Comparison of ENCODE assay signal across 8 mouse cellular contexts in the genomic region with DNA sequence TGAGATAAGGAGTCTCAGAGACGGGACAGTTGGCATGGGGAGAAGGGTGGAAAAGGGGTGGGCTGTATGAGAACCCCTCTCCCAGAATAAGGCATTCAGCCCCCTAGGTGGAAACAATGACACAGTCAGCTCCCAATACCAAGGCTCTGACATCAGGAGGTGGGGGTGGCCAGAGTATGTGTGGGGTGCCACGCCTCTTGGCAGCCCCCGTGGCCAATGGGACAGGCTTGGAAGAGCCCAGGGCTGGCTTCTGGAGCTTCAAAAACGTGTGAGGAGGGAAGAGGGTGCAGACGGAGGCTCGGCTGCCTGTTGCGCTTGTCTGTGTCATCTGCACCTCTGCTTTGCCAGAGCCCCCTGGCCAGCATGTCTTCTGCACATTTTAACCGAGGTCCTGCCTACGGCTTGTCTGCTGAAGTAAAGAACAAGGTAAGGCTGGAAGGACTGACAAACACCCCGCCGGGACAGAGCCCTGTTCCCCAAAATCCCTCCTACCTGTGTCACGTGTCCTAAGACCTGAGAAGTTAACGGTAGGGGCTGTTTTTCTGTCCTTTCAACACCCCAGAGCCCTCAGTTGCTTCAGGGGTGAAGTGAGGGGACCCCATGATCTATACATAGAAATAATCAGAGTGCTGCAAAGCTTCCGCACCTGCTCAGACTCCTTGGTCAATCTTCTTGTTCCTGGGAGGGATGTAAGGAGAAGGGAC. TPM values are rescaled to one million over a fixed set of nuclear protein-coding genes. Genes with fewer than 3 reads are reported as not detected.
DNase-seq lines count a peak whose midpoint lies in the region; ATAC-seq and TF ChIP-seq lines count a peak whose summit lies in the region.

A gene (plus strand): TSS at position 224 of the 704 bp plus-strand sequence.

- WGBS in heart, postnatal 0 days = 4% methylated on average over 14 of the region's 14 CpGs
- 5% methylated on average over 14 of the region's 14 CpGs for WGBS in cerebellum, adult 2 months

- peak within 1 kb of the TSS; percentile 37 for H3K9ac ChIP-seq in heart, postnatal 0 days (replicated peaks; ENCODE audit: low read depth, low read length)

- H3K36me3 ChIP-seq in heart, postnatal 0 days (replicated peaks; ENCODE audit: control insufficient read depth, insufficient read depth, low read length) = no peaks in the 10 kb centered on the region

- TF ChIP-seq CTCF in left cerebral cortex, adult 2 months (IDR thresholded peaks at IDR 0.05) = no peak
- TF ChIP-seq CTCF in brain, embryonic 14.5 days (IDR thresholded peaks at IDR 0.05; ENCODE audit: borderline replicate concordance, extremely low read depth, insufficient read depth, insufficient read length) = no peak
- TF ChIP-seq CTCF in heart, postnatal 0 days (IDR thresholded peaks at IDR 0.05; ENCODE audit: low read depth) = no peak
- TF ChIP-seq CTCF in cerebellum, adult 2 months (IDR thresholded peaks at IDR 0.05; ENCODE audit: borderline replicate concordance, insufficient read depth, low read depth, low read length) = no peak

- 0 out of 2 replicates have a peak, but pooled peaks cover 3% of the 10 kb centered on the region for H3K27me3 ChIP-seq in heart, postnatal 0 days (ENCODE audit: control insufficient read depth, insufficient read depth, low read length)
- no peaks in the 10 kb centered on the region; the same call in 1 of the 2 replicates for H3K27me3 ChIP-seq in cerebellum, adult 2 months (ENCODE audit: control insufficient read depth, insufficient read depth, low read length)

- peak; percentile 50; the same call in 1 of the 2 replicates for ATAC-seq in heart, postnatal 0 days (ENCODE audit: insufficient read depth, low read depth)

- H3K4me1 ChIP-seq in heart, postnatal 0 days (ENCODE audit: control insufficient read depth, insufficient read depth) = 0 out of 2 replicates have a peak, but pooled peaks cover 11% of the 10 kb centered on the region
- peaks cover 3% of the 10 kb centered on the region; the same call in 1 of the 2 replicates for H3K4me1 ChIP-seq in cerebellum, adult 2 months (ENCODE audit: control insufficient read depth, insufficient read depth, low read length)

- TF ChIP-seq EP300 in heart, postnatal 0 days (IDR thresholded peaks at IDR 0.05; ENCODE audit: low read depth) = no peak

- intact Hi-C loops in left cerebral cortex, postnatal 4 days (cut with DNase I) = no loop called here
- intact Hi-C loops in left cerebral cortex, adult 2 months (cut with DNase I) = no loop called here

- H3K4me2 ChIP-seq in heart, postnatal 0 days (ENCODE audit: low read depth, low read length) = peak within 1 kb of the TSS; percentile 48

- H3K9me3 ChIP-seq in heart, postnatal 0 days (replicated peaks; ENCODE audit: control insufficient read depth, low read length) = no peaks in the 10 kb centered on the region

- DNase-seq in left cerebral cortex, postnatal 4 days = peak; percentile 25
- DNase-seq in left cerebral cortex, adult 2 months (ENCODE audit: extremely low spot score in 1 of 2, low spot score in 2 of 2) = no peak
- peak; percentile 21 for DNase-seq in brain, embryonic 14.5 days (ENCODE audit: low read depth)
- DNase-seq in heart, postnatal 0 days (ENCODE audit: low spot score) = no peak
- peak; percentile 76 for DNase-seq in lung, postnatal 10 days
- no peak for DNase-seq in layer of hippocampus, postnatal 25 days (ENCODE audit: extremely low spot score in 1 of 2, low spot score in 1 of 2)
- DNase-seq in cerebellum, adult 2 months = no peak
- DNase-seq in MN1 (ENCODE audit: low spot score) = no peak

- H3K27ac ChIP-seq in left cerebral cortex, adult 2 months = no peak within 1 kb of the TSS
- H3K27ac ChIP-seq in heart, postnatal 0 days (ENCODE audit: low read depth) = peak within 1 kb of the TSS; percentile 38; the same call in 1 of the 2 replicates
- H3K27ac ChIP-seq in cerebellum, adult 2 months (ENCODE audit: insufficient read depth, low read length) = no peak within 1 kb of the TSS

- TF ChIP-seq POLR2A in brain, embryonic 14.5 days (IDR thresholded peaks at IDR 0.05; ENCODE audit: borderline replicate concordance, extremely low read depth, insufficient read depth, insufficient read length, poor library complexity, severe bottlenecking) = no peak
- TF ChIP-seq POLR2A in cerebellum, adult 2 months (IDR thresholded peaks at IDR 0.05; ENCODE audit: borderline replicate concordance, insufficient read depth, low read length) = no peak

- no peak within 1 kb of the TSS for H3K4me3 ChIP-seq in left cerebral cortex, adult 2 months
- peak within 1 kb of the TSS; percentile 32 for H3K4me3 ChIP-seq in heart, postnatal 0 days (ENCODE audit: low read depth, low read length)
- no peak within 1 kb of the TSS for H3K4me3 ChIP-seq in cerebellum, adult 2 months (replicated peaks; ENCODE audit: insufficient read depth, low read depth, low read length)

RNA-seq across cellular contexts. Expression of the gene that starts here (rescaled TPM):
- under 1 TPM in 1 of 2 experiments, not detected in 1; 0.44 TPM for total RNA-seq in left cerebral cortex, postnatal 4 days (2021)
- total RNA-seq in left cerebral cortex, adult 2 months (2021) = 1 to 10 TPM in 1 of 2 experiments, under 1 TPM in 1; 0.41 to 1.3 TPM
- polyA plus RNA-seq in brain, embryonic 14.5 days (2012; rRNA removed) = 0.35 and 0.55 TPM in 2 replicates
- 56.3 and 305 TPM in 2 replicates for total RNA-seq in heart, postnatal 0 days (2014; rRNA removed; ENCODE audit: low replicate concordance)
- polyA plus RNA-seq in heart, postnatal 0 days (2015; fragmentation: Nextera tagmentation; extraction: Ambion mirVana) = 41.3 and 53.5 TPM in 2 replicates
- total RNA-seq in layer of hippocampus, postnatal 25 days (2021) = 1 to 10 TPM in 1 of 2 experiments, under 1 TPM in 1; 0.32 to 1.2 TPM
- 1.6 and 1.8 TPM in 2 replicates for polyA plus RNA-seq in cerebellum, adult 2 months (2012; rRNA removed)

Comparison
In these comparisons a context has a peak if more than half of its experiments do, and no peak if none do; other contexts are left out.
1. RNA of the gene that starts here (total RNA-seq): 56.3 to 305 TPM in heart, postnatal 0 days; 0.41 to 1.3 TPM in left cerebral cortex, adult 2 months, 0.32 to 1.2 TPM in layer of hippocampus, postnatal 25 days and 0.44 TPM in left cerebral cortex, postnatal 4 days; every median in the first group is over 10 times any median in the second.
2. RNA of the gene that starts here (polyA plus RNA-seq): 41.3 to 53.5 TPM in heart, postnatal 0 days; 1.6 to 1.8 TPM in cerebellum, adult 2 months and 0.35 to 0.55 TPM in brain, embryonic 14.5 days; every median in the first group is over 10 times any median in the second.
3. Peak in DNase-seq in left cerebral cortex, postnatal 4 days; RNA of the gene not detected or under 1 TPM.
4. Peak in DNase-seq in brain, embryonic 14.5 days; RNA of the gene not detected or under 1 TPM.